Mouse (Mus musculus) central nervous system, embryonic 18 days (tissue): ENCODE measurements around the gene Magea4. TPM values are rescaled to one million over a fixed set of nuclear protein-coding genes. Genes with fewer than 3 reads are reported as not detected.

Source experiments
- polyA plus RNA-seq: library from polyadenylated mRNA; depleted of rRNA; stranded (reverse); fragments of >200 nt; gene quantifications from 2 replicates; pipeline ENCODE4 v1.2.3, GENCODE M21; 2012; rRNA removed

Gene Magea4
- not detected in 2 replicates for polyA plus RNA-seq

DNA sequence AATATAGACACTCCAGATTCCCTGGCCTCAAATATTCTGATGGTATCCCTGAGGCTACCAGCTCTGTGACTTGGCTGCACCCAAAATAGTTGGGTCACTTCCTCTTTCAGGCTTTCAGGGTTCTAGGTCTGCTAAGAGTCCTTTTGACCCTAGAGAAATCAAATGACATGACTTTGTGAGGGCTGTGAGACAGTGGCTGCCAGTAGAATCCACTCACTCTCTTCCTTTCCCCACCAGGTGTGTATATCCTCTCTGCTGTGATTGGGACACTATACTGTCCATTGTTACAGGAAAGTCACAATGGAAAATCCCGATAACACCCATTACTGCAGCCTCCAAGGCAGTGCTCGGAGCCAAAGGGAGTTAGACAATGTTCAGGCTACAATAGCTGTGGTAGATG lies at the start of gene Magea4:
Magea4 (plus strand) TSS at position 301 of the 400 bp plus-strand sequence.

Other genes with a start within 250 kb of the Magea4 start
- gene Fate1, start 249.0 kb upstream of the Magea4 start, polyA plus RNA-seq = 0.14 and 0.23 TPM in 2 replicates
- 0.47 and 0.49 TPM in 2 replicates for gene Cnga2, start 230.2 kb upstream of the Magea4 start, polyA plus RNA-seq
- gene Gabre, start 52.8 kb downstream of the Magea4 start, polyA plus RNA-seq = 1.1 and 1.3 TPM in 2 replicates
- not detected in 2 replicates for gene Magea10, start 164.8 kb downstream of the Magea4 start, polyA plus RNA-seq